Mouse (Mus musculus) lung, adult 2 months (tissue): Measurements from ENCODE around the gene Gm20388.

Source experiments
- CTCF ChIP-seq: fragments of 200-500 bp; IDR thresholded peaks from 2 replicates; pipeline ENCODE4 v1.5.1; 2011; ENCODE audit warnings: mild to moderate bottlenecking, low read length, control low read depth; ENCODE audit not compliant: insufficient read depth
- POLR2A ChIP-seq: fragments of 200-500 bp; IDR thresholded peaks from 2 replicates; pipeline ENCODE4 v1.6.1; 2011; ENCODE audit warnings: low read depth, mild to moderate bottlenecking, control low read depth, low read length, borderline replicate concordance; ENCODE audit errors: extremely low read depth

DNA sequence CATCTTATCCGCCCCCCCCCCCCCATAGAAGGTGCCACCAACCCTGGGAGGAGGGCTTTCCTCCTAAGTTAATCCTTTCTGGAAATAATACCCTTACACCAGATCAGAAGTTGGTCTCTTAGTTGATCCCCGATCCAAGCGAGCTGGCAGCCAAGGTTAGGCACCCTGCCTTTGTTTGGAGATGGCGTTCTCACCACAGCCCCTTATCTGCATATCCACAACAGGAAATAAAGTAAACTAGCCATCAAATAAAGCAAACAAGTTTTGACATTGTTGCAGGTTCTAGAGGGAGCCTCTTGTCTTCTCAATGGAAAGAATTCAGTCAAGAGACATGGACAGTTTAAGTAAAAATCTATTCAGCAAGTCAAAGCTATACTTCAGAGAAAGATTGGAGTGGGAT, 200.7 kb downstream of the Gm20388 start:
- TF ChIP-seq POLR2A = no peak
- no peak for TF ChIP-seq CTCF
